Mouse (Mus musculus): ENCODE data around the gene Tmem191c. TPM values are rescaled to one million over a fixed set of nuclear protein-coding genes. Genes with fewer than 3 reads are reported as not detected.

The Tmem191c gene
- polyA plus RNA-seq, 1 experiment from 2014 or later, result 112 TPM

GRCm38 (mm10) chr16:17303521-17304245 is 27.8 kb downstream of the Tmem191c start:
- peaks cover 89% of the 10 kb centered on the region for H3K36me3 ChIP-seq
- 80% methylated on average over 5 of the region's 5 CpGs for WGBS
- no peak overlapping the region for H3K4me2 ChIP-seq
- no peaks in the 10 kb centered on the region for H3K27me3 ChIP-seq (replicated peaks)
- no peak overlapping the region for H3K9ac ChIP-seq (replicated peaks)
- no peak overlapping the region for H3K27ac ChIP-seq (replicated peaks)
- no peaks in the 10 kb centered on the region for H3K9me3 ChIP-seq (replicated peaks)
- no peaks in the 10 kb centered on the region for H3K4me1 ChIP-seq
- H3K4me3 ChIP-seq (replicated peaks), result no peak overlapping the region
- no peak for ATAC-seq (ENCODE audit: low FRiP score)

- no peak for ATAC-seq (ENCODE audit: low FRiP score)
- H3K4me2 ChIP-seq, result no peak overlapping the region
- peaks cover 88% of the 10 kb centered on the region for H3K36me3 ChIP-seq
- no peak overlapping the region for H3K27ac ChIP-seq (replicated peaks)
- WGBS, result 92% methylated on average over 5 of the region's 5 CpGs
- H3K9me3 ChIP-seq (replicated peaks), result no peaks in the 10 kb centered on the region
- no peaks in the 10 kb centered on the region for H3K27me3 ChIP-seq (replicated peaks)
- no peak overlapping the region for H3K4me3 ChIP-seq (replicated peaks)
- no peaks in the 10 kb centered on the region for H3K4me1 ChIP-seq
- H3K9ac ChIP-seq (replicated peaks), result no peak overlapping the region
Observed at GRCm38 (mm10) chr16:17307461-17307860, 31.6 kb downstream of the Tmem191c start.

- no peak overlapping the region for H3K4me2 ChIP-seq
- no peak overlapping the region for H3K9ac ChIP-seq (replicated peaks)
- peaks cover 90% of the 10 kb centered on the region for H3K36me3 ChIP-seq
- no peak for ATAC-seq (ENCODE audit: low FRiP score)
- H3K27me3 ChIP-seq (replicated peaks), result no peaks in the 10 kb centered on the region
- H3K27ac ChIP-seq (replicated peaks), result no peak overlapping the region
- H3K4me1 ChIP-seq, result no peaks in the 10 kb centered on the region
- no peaks in the 10 kb centered on the region for H3K9me3 ChIP-seq (replicated peaks)
- WGBS, result 94% methylated on average over 10 of the region's 10 CpGs
- no peak overlapping the region for H3K4me3 ChIP-seq (replicated peaks)
Observed at GRCm38 (mm10) chr16:17309036-17309435, 33.2 kb downstream of the Tmem191c start.

- no peaks in the 10 kb centered on the region for H3K4me1 ChIP-seq
- H3K4me2 ChIP-seq, result no peak overlapping the region
- H3K27ac ChIP-seq (replicated peaks), result no peak overlapping the region
- H3K36me3 ChIP-seq, result peaks cover 96% of the 10 kb centered on the region
- ATAC-seq (ENCODE audit: low FRiP score), result no peak
- no peaks in the 10 kb centered on the region for H3K9me3 ChIP-seq (replicated peaks)
- 93% methylated on average over 5 of the region's 5 CpGs for WGBS
- H3K9ac ChIP-seq (replicated peaks), result no peak overlapping the region
- no peaks in the 10 kb centered on the region for H3K27me3 ChIP-seq (replicated peaks)
- no peak overlapping the region for H3K4me3 ChIP-seq (replicated peaks)
Observed at GRCm38 (mm10) chr16:17312531-17312930, 36.7 kb downstream of the Tmem191c start.

- Histone ChIP-seq H3K4me3 (replicated peaks) (no peak overlapping the region), H3K9me3 (replicated peaks) (no peaks in the 10 kb centered on the region), H3K27ac (replicated peaks) (no peak overlapping the region), H3K27me3 (replicated peaks) (no peaks in the 10 kb centered on the region), H3K4me2 (no peak overlapping the region), H3K4me1 (no peaks in the 10 kb centered on the region), H3K36me3 (peaks cover 88% of the 10 kb centered on the region), H3K9ac (replicated peaks) (no peak overlapping the region)
- ATAC-seq (ENCODE audit: low FRiP score), result no peak
- 96% methylated on average over 7 of the region's 7 CpGs for WGBS
Observed at GRCm38 (mm10) chr16:17316554-17316953, 40.7 kb downstream of the Tmem191c start.

GRCm38 (mm10) chr16:17321481-17321880 is 45.6 kb downstream of the Tmem191c start:
- no peak overlapping the region for H3K27ac ChIP-seq (replicated peaks)
- no peaks in the 10 kb centered on the region for H3K27me3 ChIP-seq (replicated peaks)
- no peak overlapping the region for H3K4me3 ChIP-seq (replicated peaks)
- peaks cover 88% of the 10 kb centered on the region for H3K36me3 ChIP-seq
- H3K9me3 ChIP-seq (replicated peaks), result no peaks in the 10 kb centered on the region
- no peak overlapping the region for H3K4me2 ChIP-seq
- H3K4me1 ChIP-seq, result no peaks in the 10 kb centered on the region
- no peak for ATAC-seq (ENCODE audit: low FRiP score)
- WGBS, result 63% methylated on average over 5 of the region's 5 CpGs
- no peak overlapping the region for H3K9ac ChIP-seq (replicated peaks)

- no peak overlapping the region for H3K4me2 ChIP-seq
- ATAC-seq (ENCODE audit: low FRiP score), result no peak
- H3K9ac ChIP-seq (replicated peaks), result no peak overlapping the region
- H3K4me3 ChIP-seq (replicated peaks), result no peak overlapping the region
- H3K27ac ChIP-seq (replicated peaks), result no peak overlapping the region
- no peaks in the 10 kb centered on the region for H3K27me3 ChIP-seq (replicated peaks)
- H3K4me1 ChIP-seq, result no peaks in the 10 kb centered on the region
- no peaks in the 10 kb centered on the region for H3K9me3 ChIP-seq (replicated peaks)
- H3K36me3 ChIP-seq, result peaks cover 67% of the 10 kb centered on the region
- WGBS, result 93% methylated on average over 5 of the region's 5 CpGs
Observed at GRCm38 (mm10) chr16:17324745-17325144, 48.9 kb downstream of the Tmem191c start.

GRCm38 (mm10) chr16:17326064-17326463 is 50.2 kb downstream of the Tmem191c start:
- no peak overlapping the region for H3K27ac ChIP-seq (replicated peaks)
- no peak overlapping the region for H3K4me3 ChIP-seq (replicated peaks)
- H3K9ac ChIP-seq (replicated peaks), result no peak overlapping the region
- H3K4me1 ChIP-seq, result no peaks in the 10 kb centered on the region
- no peak for ATAC-seq (ENCODE audit: low FRiP score)
- H3K4me2 ChIP-seq, result no peak overlapping the region
- peaks cover 66% of the 10 kb centered on the region for H3K36me3 ChIP-seq
- H3K27me3 ChIP-seq (replicated peaks), result no peaks in the 10 kb centered on the region
- 84% methylated on average over 2 of the region's 2 CpGs for WGBS
- H3K9me3 ChIP-seq (replicated peaks), result no peaks in the 10 kb centered on the region

- Histone ChIP-seq H3K9me3 (replicated peaks) (no peaks in the 10 kb centered on the region), H3K4me2 (no peak overlapping the region), H3K4me3 (replicated peaks) (no peak overlapping the region), H3K27ac (replicated peaks) (no peak overlapping the region), H3K36me3 (peaks cover 38% of the 10 kb centered on the region), H3K4me1 (no peaks in the 10 kb centered on the region), H3K27me3 (replicated peaks) (no peaks in the 10 kb centered on the region), H3K9ac (replicated peaks) (no peak overlapping the region)
- WGBS, result 100% methylated on average over 1 of the region's 1 CpGs
- no peak for ATAC-seq (ENCODE audit: low FRiP score)
Observed at GRCm38 (mm10) chr16:17329848-17330570, 54.1 kb downstream of the Tmem191c start.

- no peak for ATAC-seq (ENCODE audit: low FRiP score)
- Histone ChIP-seq H3K27ac (replicated peaks) (no peak within 1 kb of the TSS), H3K27me3 (replicated peaks) (no peaks in the 10 kb centered on the region), H3K4me1 (no peaks in the 10 kb centered on the region), H3K4me2 (no peak within 1 kb of the TSS), H3K9ac (replicated peaks) (no peak within 1 kb of the TSS), H3K4me3 (replicated peaks) (no peak within 1 kb of the TSS), H3K9me3 (replicated peaks) (no peaks in the 10 kb centered on the region), H3K36me3 (peaks cover 33% of the 10 kb centered on the region)
- 79% methylated on average over 2 of the region's 2 CpGs for WGBS
Observed at GRCm38 (mm10) chr16:17331116-17331515, 55.2 kb downstream of the Tmem191c start, which contains the start of gene Serpind1. Serpind1 (plus strand) TSS chr16:17331371.

GRCm38 (mm10) chr16:17331855-17332254 is 56.0 kb downstream of the Tmem191c start:
- no peak overlapping the region for H3K9ac ChIP-seq (replicated peaks)
- 92% methylated on average over 5 of the region's 5 CpGs for whole genome bisulfite sequencing

More at GRCm38 (mm10) chr16:17331855-17332254, 56.0 kb downstream of the Tmem191c start:
- no peak overlapping the region for H3K4me3 ChIP-seq (replicated peaks)
- H3K4me2 ChIP-seq, result no peak overlapping the region
- no peaks in the 10 kb centered on the region for H3K27me3 ChIP-seq (replicated peaks)
- no peak overlapping the region for H3K27ac ChIP-seq (replicated peaks)
- no peak for ATAC-seq (ENCODE audit: low FRiP score)
- H3K36me3 ChIP-seq, result peaks cover 35% of the 10 kb centered on the region
- H3K4me1 ChIP-seq, result no peaks in the 10 kb centered on the region
- H3K9me3 ChIP-seq (replicated peaks), result no peaks in the 10 kb centered on the region

Data from neural tube, embryonic 15.5 days (tissue).